Mouse (Mus musculus): ENCODE measurements around the gene Me1. TPM values are rescaled to one million over a fixed set of nuclear protein-coding genes. Genes with fewer than 3 reads are reported as not detected.

The Me1 gene
- polyA plus RNA-seq, 1 experiment from 2014 or later, result 26.2 TPM

DNA sequence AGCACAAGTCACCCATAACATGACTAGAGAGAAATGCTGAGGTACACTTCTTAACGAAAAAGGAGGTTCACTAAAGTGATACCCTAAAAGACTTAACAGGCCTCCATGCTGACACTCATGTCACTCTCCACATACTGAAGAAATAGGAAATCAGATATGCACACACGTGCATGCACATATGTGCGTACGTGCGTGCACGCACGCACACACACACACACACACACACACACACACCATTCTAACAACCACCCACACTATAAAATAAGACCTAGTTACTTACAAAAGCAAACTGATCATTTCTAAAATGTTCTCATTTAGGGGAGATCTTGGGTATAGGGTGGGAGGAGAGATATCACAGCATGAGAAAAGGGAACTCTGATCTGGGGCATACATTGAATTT lies 1.1 kb downstream of the Me1 start:
- Histone ChIP-seq H3K4me2 (ENCODE audit: low read depth, low read length) (no peak overlapping the region), H3K4me1 (replicated peaks; ENCODE audit: control insufficient read depth, insufficient read depth, low read length) (0 out of 2 replicates have a peak, but pooled peaks cover 2% of the 10 kb centered on the region), H3K36me3 (ENCODE audit: control insufficient read depth, insufficient read depth, low read length) (no peaks in the 10 kb centered on the region), H3K4me3 (ENCODE audit: low read length) (no peak overlapping the region), H3K27me3 (ENCODE audit: control insufficient read depth, insufficient read depth, low read depth, low read length) (no peaks in the 10 kb centered on the region), H3K9me3 (ENCODE audit: control insufficient read depth, low read length) (no peaks in the 10 kb centered on the region), H3K27ac (ENCODE audit: low read length) (no peak overlapping the region), H3K9ac (ENCODE audit: low read length) (no peak overlapping the region)
- no peak for ATAC-seq (ENCODE audit: low read depth)
- WGBS, result 82% methylated on average over 7 of the region's 7 CpGs

DNA sequence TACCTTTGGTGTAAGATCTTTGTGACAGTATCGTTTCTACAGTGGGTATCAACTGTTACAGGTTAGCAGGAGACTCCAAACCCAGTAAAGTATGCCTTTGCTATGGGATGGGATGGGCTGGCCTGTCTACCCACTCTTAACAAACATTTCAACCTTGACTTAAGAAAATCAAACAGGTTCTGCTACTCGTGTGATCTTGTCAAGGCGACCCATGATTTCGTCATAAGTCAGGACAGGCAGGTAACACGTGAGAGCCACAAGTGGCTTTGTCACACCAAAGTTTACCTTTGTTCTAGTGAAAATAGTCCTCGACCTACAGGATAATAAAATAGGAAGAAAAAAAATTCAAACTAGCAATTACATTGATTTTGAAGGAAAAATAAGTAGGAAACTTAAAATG lies 1.8 kb downstream of the Me1 start:
- Histone ChIP-seq H3K4me1 (replicated peaks; ENCODE audit: control insufficient read depth, insufficient read depth, low read length) (0 out of 2 replicates have a peak, but pooled peaks cover 2% of the 10 kb centered on the region), H3K9me3 (ENCODE audit: control insufficient read depth, low read length) (no peaks in the 10 kb centered on the region), H3K4me3 (ENCODE audit: low read length) (no peak overlapping the region), H3K27me3 (ENCODE audit: control insufficient read depth, insufficient read depth, low read depth, low read length) (no peaks in the 10 kb centered on the region), H3K9ac (ENCODE audit: low read length) (no peak overlapping the region), H3K27ac (ENCODE audit: low read length) (no peak overlapping the region), H3K4me2 (ENCODE audit: low read depth, low read length) (no peak overlapping the region), H3K36me3 (ENCODE audit: control insufficient read depth, insufficient read depth, low read length) (no peaks in the 10 kb centered on the region)
- 64% methylated on average over 6 of the region's 6 CpGs for WGBS
- ATAC-seq (ENCODE audit: low read depth), result no peak

DNA sequence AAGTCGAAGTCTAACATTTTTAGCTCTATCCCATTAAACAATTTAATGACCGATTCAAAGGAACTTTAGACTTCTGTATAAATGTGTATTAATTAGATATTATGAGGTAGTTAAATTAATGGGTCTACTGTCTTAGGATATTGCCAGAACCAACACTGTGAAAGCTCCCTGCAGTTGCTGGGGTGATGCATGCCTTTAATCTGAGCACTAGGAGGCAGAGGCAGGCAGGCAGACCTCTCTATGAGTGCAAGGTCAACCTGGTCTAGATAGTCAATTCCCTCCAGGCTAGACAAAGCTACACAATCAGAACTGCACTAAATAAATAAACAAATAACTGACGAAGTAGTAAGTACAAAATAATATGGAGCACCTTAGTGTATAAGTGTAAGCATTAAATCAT lies 3.1 kb downstream of the Me1 start:
- no peaks in the 10 kb centered on the region for H3K9me3 ChIP-seq (ENCODE audit: control insufficient read depth, low read length)
- H3K9ac ChIP-seq (ENCODE audit: low read length), result no peak overlapping the region
- ATAC-seq (ENCODE audit: low read depth), result no peak
- 0 out of 2 replicates have a peak, but pooled peaks cover 2% of the 10 kb centered on the region for H3K4me1 ChIP-seq (replicated peaks; ENCODE audit: control insufficient read depth, insufficient read depth, low read length)
- no peak overlapping the region for H3K4me3 ChIP-seq (ENCODE audit: low read length)
- no peak overlapping the region for H3K4me2 ChIP-seq (ENCODE audit: low read depth, low read length)
- no peaks in the 10 kb centered on the region for H3K27me3 ChIP-seq (ENCODE audit: control insufficient read depth, insufficient read depth, low read depth, low read length)
- 70% methylated on average over 3 of the region's 3 CpGs for WGBS
- H3K36me3 ChIP-seq (ENCODE audit: control insufficient read depth, insufficient read depth, low read length), result no peaks in the 10 kb centered on the region
- no peak overlapping the region for H3K27ac ChIP-seq (ENCODE audit: low read length)

DNA sequence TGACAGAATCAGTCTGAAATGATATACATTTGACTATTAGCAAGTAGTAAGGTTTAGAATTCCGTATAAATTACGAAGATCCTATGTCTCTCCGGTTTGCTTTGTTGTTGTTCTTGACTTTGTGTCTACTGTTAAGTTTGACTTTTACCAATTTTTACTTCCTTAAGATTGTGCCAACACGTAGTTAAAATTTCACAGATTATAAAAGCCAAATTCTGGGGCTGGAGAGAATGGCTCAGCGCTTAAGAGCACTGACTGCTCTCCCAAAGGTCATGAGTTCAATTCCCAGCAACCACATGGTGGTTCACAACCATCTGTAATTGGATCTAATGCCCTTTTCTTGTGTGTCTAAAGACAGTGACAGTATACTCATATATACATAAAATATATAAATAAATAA lies 3.5 kb downstream of the Me1 start:
- Histone ChIP-seq H3K9me3 (ENCODE audit: control insufficient read depth, low read length) (no peaks in the 10 kb centered on the region), H3K27me3 (ENCODE audit: control insufficient read depth, insufficient read depth, low read depth, low read length) (no peaks in the 10 kb centered on the region), H3K4me2 (ENCODE audit: low read depth, low read length) (no peak overlapping the region), H3K36me3 (ENCODE audit: control insufficient read depth, insufficient read depth, low read length) (no peaks in the 10 kb centered on the region), H3K9ac (ENCODE audit: low read length) (no peak overlapping the region), H3K4me1 (replicated peaks; ENCODE audit: control insufficient read depth, insufficient read depth, low read length) (0 out of 2 replicates have a peak, but pooled peaks cover 2% of the 10 kb centered on the region), H3K27ac (ENCODE audit: low read length) (no peak overlapping the region), H3K4me3 (ENCODE audit: low read length) (no peak overlapping the region)
- ATAC-seq (ENCODE audit: low read depth), result no peak
- 83% methylated on average over 5 of the region's 5 CpGs for WGBS

DNA sequence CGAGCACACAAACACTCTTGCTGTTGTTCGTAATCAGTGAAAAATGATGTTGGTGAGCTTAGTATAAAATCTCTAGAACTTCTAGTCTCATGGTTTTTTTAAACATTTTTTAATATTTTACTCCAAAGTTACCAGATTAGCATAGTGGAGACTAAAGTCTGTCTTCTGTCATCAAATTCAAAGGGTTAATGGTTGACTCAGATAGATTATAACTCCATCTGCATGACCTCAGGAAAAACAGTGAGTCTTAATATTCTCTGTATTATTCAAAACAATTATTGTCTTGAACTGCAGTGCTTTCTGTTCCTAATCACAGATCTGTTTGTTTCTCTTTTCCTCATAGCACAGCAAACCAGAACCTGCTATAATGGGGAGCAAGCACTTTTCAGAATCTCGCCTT lies 4.7 kb downstream of the Me1 start:
- H3K27me3 ChIP-seq (ENCODE audit: control insufficient read depth, insufficient read depth, low read depth, low read length), result no peaks in the 10 kb centered on the region
- H3K9ac ChIP-seq (ENCODE audit: low read length), result no peak overlapping the region
- H3K4me2 ChIP-seq (ENCODE audit: low read depth, low read length), result no peak overlapping the region
- no peak overlapping the region for H3K4me3 ChIP-seq (ENCODE audit: low read length)
- no peaks in the 10 kb centered on the region for H3K9me3 ChIP-seq (ENCODE audit: control insufficient read depth, low read length)
- no peak for ATAC-seq (ENCODE audit: low read depth)
- no peaks in the 10 kb centered on the region for H3K36me3 ChIP-seq (ENCODE audit: control insufficient read depth, insufficient read depth, low read length)
- H3K27ac ChIP-seq (ENCODE audit: low read length), result no peak overlapping the region
- WGBS, result 92% methylated on average over 3 of the region's 3 CpGs
- 0 out of 2 replicates have a peak, but pooled peaks cover 2% of the 10 kb centered on the region for H3K4me1 ChIP-seq (replicated peaks; ENCODE audit: control insufficient read depth, insufficient read depth, low read length)

DNA sequence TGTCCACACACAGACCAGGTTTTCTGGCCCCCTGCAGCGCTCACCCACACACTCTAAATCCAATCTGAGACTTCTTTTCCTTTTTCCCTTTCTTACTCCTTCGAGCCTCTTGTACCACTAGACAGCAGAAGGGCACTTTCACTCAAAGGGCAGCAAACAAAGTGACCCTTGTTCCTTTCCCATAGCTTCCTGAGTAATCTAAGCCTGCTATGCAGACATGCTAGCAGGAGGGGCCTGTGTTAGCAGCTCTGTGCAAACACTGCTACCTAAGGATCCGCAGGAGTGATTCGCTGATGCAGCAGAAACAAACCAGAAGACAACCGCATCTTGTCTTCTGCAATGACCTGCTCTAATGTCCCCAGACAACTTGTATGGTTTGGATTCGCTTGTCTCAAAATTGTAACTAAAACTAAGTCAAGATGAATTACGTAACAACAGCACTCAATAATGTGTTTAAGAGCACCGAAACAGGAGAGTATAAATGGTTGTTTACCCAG lies 12.0 kb downstream of the Me1 start:
- no peaks in the 10 kb centered on the region for H3K9me3 ChIP-seq (ENCODE audit: control insufficient read depth, low read length)
- peak; percentile 56 for ATAC-seq (ENCODE audit: low read depth)
- no peaks in the 10 kb centered on the region; the same call in 1 of the 2 replicates for H3K4me1 ChIP-seq (replicated peaks; ENCODE audit: control insufficient read depth, insufficient read depth, low read length)
- 0 out of 2 replicates have a peak overlapping the region, but pooled peaks have one; percentile 23 for H3K4me2 ChIP-seq (ENCODE audit: low read depth, low read length)
- 40% methylated on average over 8 of the region's 8 CpGs for WGBS
- no peaks in the 10 kb centered on the region for H3K36me3 ChIP-seq (ENCODE audit: control insufficient read depth, insufficient read depth, low read length)
- H3K27ac ChIP-seq (ENCODE audit: low read length), result no peak overlapping the region
- no peaks in the 10 kb centered on the region for H3K27me3 ChIP-seq (ENCODE audit: control insufficient read depth, insufficient read depth, low read depth, low read length)
- H3K4me3 ChIP-seq (ENCODE audit: low read length), result no peak overlapping the region
- no peak overlapping the region for H3K9ac ChIP-seq (ENCODE audit: low read length)

DNA sequence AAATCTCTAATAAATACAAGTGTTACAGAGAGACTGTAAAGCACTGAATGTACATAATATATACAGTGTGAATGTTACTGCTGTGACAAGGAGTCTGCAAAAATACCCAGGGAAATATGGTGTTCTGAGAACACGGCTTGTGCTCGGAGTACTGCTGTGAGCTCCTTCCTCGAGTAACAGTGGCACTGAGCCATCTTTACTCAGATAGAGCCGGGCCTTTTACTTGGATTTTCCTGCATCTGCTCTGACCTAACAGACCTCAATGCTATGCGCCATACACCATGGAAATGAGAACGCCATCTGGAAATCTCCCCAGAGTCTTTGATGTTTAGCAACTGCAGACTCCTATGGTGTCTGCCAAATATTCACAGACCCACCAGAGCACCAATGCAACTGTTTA lies 12.9 kb downstream of the Me1 start:
- no peaks in the 10 kb centered on the region for H3K36me3 ChIP-seq (ENCODE audit: control insufficient read depth, insufficient read depth, low read length)
- H3K4me2 ChIP-seq (ENCODE audit: low read depth, low read length), result no peak overlapping the region
- H3K27me3 ChIP-seq (ENCODE audit: control insufficient read depth, insufficient read depth, low read depth, low read length), result no peaks in the 10 kb centered on the region
- ATAC-seq (ENCODE audit: low read depth), result peak; percentile 52; the same call in 1 of the 2 replicates
- no peaks in the 10 kb centered on the region for H3K9me3 ChIP-seq (ENCODE audit: control insufficient read depth, low read length)
- H3K9ac ChIP-seq (ENCODE audit: low read length), result no peak overlapping the region
- 0 out of 2 replicates have a peak overlapping the region, but pooled peaks have one; percentile 2 for H3K27ac ChIP-seq (ENCODE audit: low read length)
- WGBS, result 49% methylated on average over 6 of the region's 6 CpGs
- H3K4me3 ChIP-seq (ENCODE audit: low read length), result no peak overlapping the region
- no peaks in the 10 kb centered on the region; the same call in 1 of the 2 replicates for H3K4me1 ChIP-seq (replicated peaks; ENCODE audit: control insufficient read depth, insufficient read depth, low read length)

DNA sequence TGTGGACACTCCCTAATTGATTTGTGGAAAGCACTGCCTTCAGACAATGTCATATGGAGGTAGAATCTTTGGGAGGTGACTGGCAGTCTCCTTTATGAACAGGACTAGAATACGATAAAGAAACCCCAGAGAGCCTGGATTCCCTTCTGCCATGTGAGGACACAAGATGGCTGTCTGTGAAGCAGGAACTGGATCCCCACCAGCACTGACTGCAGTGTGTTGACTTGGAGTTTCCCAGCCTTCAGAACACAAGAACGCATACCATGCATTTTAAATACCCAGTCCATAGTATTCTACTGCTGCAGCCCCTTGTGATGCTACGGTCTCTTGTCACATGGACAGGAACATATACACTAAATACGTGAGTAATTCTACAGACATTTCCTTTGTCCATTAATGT lies 13.5 kb downstream of the Me1 start:
- H3K4me2 ChIP-seq (ENCODE audit: low read depth, low read length), result no peak overlapping the region
- no peaks in the 10 kb centered on the region; the same call in 1 of the 2 replicates for H3K4me1 ChIP-seq (replicated peaks; ENCODE audit: control insufficient read depth, insufficient read depth, low read length)
- WGBS, result 77% methylated on average over 4 of the region's 4 CpGs
- H3K9ac ChIP-seq (ENCODE audit: low read length), result no peak overlapping the region
- ATAC-seq (ENCODE audit: low read depth), result no peak
- H3K9me3 ChIP-seq (ENCODE audit: control insufficient read depth, low read length), result no peaks in the 10 kb centered on the region
- H3K27me3 ChIP-seq (ENCODE audit: control insufficient read depth, insufficient read depth, low read depth, low read length), result no peaks in the 10 kb centered on the region
- no peaks in the 10 kb centered on the region for H3K36me3 ChIP-seq (ENCODE audit: control insufficient read depth, insufficient read depth, low read length)
- no peak overlapping the region for H3K27ac ChIP-seq (ENCODE audit: low read length)
- H3K4me3 ChIP-seq (ENCODE audit: low read length), result no peak overlapping the region

DNA sequence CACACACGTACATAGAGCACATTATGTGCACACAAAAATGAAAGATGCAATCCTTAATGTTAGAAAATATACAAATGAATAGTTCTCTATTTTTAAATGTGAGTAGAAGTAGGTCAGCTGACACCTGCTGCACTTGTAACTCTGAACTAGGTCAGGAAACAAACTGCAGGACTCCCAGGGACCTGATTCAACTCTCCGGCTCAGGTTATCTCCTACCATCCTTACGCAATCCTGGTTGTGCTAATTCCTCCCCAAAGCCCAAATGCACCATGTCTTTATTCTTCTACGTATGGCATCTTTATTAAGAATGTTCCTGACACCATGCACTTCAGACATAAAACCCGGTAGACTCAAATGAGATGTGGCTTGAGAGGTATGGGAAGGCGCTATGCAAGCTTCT lies 15.3 kb downstream of the Me1 start:
- no peak overlapping the region for H3K4me3 ChIP-seq (ENCODE audit: low read length)
- no peaks in the 10 kb centered on the region for H3K27me3 ChIP-seq (ENCODE audit: control insufficient read depth, insufficient read depth, low read depth, low read length)
- no peak for ATAC-seq (ENCODE audit: low read depth)
- no peaks in the 10 kb centered on the region for H3K36me3 ChIP-seq (ENCODE audit: control insufficient read depth, insufficient read depth, low read length)
- H3K4me1 ChIP-seq (replicated peaks; ENCODE audit: control insufficient read depth, insufficient read depth, low read length), result no peaks in the 10 kb centered on the region; the same call in 1 of the 2 replicates
- H3K4me2 ChIP-seq (ENCODE audit: low read depth, low read length), result no peak overlapping the region
- H3K9ac ChIP-seq (ENCODE audit: low read length), result no peak overlapping the region
- H3K27ac ChIP-seq (ENCODE audit: low read length), result no peak overlapping the region
- WGBS, result 88% methylated on average over 6 of the region's 6 CpGs
- H3K9me3 ChIP-seq (ENCODE audit: control insufficient read depth, low read length), result no peaks in the 10 kb centered on the region

Measured in lung, embryonic 16.5 days (tissue).